Mouse (Mus musculus): ENCODE results near the gene Lbx1.

The Lbx1 gene

GRCm38 (mm10) chr19:45234191-45234770 is 1.3 kb downstream of the Lbx1 start:
- in situ Hi-C loops (cut with MboI; ENCODE audit: unreplicated experiment in 2 of 2), result no loop called here

GRCm38 (mm10) chr19:45233496-45234127 is 2.0 kb downstream of the Lbx1 start:
- in situ Hi-C loops (cut with MboI; ENCODE audit: unreplicated experiment in 2 of 2), result no loop called here

GRCm38 (mm10) chr19:45232443-45233410 is 2.9 kb downstream of the Lbx1 start:
- in situ Hi-C loops (cut with MboI; ENCODE audit: unreplicated experiment in 2 of 2), result no loop called here

DNA sequence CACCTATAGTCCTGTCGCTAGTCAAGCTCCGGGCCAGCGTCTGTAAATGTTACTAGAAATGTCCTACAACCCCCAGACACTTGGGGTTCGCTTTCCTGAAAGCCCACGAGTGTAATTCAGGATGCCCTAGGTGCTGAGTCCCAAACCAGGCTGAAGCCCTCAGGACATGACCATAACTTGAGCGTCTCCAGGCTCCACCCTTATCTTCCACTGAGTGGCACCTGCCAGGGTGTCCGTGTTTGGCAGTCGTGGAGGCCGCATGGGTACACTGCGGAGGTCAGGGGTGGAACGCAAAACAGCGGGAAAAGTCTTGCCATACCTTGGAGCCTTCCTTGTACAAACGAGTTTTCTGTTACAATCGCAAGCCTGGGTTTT is 3.6 kb downstream of the Lbx1 start:
- in situ Hi-C loops (cut with MboI; ENCODE audit: unreplicated experiment in 2 of 2), result no loop called here

DNA sequence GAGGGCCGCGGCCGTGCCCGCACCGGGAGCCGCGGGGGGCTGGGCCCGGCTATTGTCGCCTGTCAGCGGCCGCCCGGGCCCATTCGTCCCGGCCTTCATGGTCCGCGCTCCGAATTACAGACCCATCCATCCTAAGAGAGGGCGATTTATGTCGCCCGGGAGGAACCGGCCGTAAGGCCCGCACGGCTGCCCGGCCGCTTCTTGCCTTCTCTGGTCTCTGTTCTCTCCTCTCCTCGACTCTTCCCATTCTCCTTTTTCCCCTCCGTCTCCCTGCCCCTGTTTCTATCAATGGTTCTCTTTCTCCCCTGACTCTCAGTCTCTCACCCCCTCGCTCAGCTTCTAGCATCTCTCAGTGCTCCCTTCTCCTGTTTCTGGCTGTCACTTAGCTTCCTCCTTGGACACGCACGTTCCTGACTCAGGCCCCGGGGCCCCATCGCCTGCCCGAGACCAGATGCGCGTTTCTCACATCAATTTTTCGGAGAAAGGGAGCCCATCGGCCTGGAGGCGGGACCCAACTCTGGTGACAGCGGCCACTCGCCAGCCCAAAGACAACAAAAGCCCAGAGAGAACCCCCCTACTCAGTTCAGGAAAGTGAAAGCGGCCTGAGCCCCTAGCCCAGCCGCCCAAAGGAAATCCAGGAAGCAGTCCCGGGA is 4.1 kb downstream of the Lbx1 start:
- in situ Hi-C loops (cut with MboI; ENCODE audit: unreplicated experiment in 2 of 2), result no loop called here

GRCm38 (mm10) chr19:45230848-45231382 is 4.7 kb downstream of the Lbx1 start:
- in situ Hi-C loops (cut with MboI; ENCODE audit: unreplicated experiment in 2 of 2), result no loop called here

DNA sequence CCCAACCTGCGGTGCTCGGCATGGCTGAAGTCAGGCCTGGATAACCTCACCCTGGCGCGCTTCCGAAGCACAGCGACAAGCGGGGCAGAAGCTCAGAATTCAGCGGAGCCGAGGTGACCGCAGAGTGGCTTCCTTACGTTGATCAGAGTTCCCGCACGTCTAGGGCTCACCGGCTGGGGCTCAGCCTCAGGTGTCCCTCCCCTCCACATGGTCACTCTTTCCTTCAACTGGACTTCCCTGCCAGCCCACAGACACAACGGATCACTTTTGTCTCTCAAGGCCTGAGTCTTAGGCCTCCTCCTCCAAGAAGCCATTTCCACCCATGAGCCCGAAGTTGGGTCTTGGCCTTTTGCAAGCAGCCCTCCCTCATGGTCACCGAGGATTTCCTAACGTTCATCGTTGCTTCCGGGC is 5.4 kb downstream of the Lbx1 start:
- in situ Hi-C loops (cut with MboI; ENCODE audit: unreplicated experiment in 2 of 2), result no loop called here

- in situ Hi-C loops (cut with MboI; ENCODE audit: unreplicated experiment in 2 of 2), result loop anchor here in 1 of 2 experiments (10.0 kb wide), 1 partner anchor 65 kb away; no protein-coding TSS in a partner anchor
Observed at GRCm38 (mm10) chr19:45229378-45230135, 6.1 kb downstream of the Lbx1 start.

DNA sequence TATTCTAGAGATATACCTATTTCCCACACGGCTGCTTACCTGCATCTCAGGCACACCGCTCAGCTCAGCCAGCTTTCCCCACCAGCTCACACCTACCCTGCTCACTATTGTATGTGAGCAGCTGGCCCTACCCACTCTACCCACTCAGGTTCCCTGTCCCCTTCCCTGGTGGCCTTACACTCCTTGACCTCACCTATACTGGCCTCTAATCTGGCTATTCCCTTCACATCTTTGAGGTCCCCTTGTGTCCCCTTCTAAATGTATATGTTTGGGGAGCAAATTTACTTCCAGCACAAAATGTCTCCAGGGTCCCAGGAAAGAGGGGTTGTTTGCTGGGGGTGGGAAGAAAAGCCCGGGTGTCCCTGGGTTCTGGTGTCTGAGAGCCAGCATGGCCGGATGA is 6.8 kb downstream of the Lbx1 start:
- in situ Hi-C loops (cut with MboI; ENCODE audit: unreplicated experiment in 2 of 2), result loop anchor here in 1 of 2 experiments (10.0 kb wide), 1 partner anchor 66 kb away; no protein-coding TSS in a partner anchor

DNA sequence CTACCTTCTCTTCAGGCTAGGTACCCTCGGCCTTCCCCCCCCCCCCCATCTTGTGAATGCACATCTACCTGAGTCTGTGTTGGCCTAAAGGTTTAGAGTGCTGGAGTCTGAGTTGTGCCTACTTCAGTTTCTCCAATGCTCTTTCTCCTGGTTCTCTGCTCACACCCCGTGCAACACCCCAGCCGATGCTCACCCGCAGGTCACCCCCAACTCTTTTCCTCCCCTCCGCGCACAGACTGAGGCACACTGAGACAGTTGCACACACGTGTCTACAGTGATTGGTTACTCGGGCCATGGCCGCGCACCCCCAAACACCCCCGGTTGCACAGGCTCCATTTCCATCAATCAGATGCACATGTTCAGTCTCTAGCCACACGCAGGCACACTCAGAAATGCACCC is 7.5 kb downstream of the Lbx1 start:
- in situ Hi-C loops (cut with MboI; ENCODE audit: unreplicated experiment in 2 of 2), result loop anchor here in 1 of 2 experiments (10.0 kb wide), 1 partner anchor 67 kb away; no protein-coding TSS in a partner anchor

- in situ Hi-C loops (cut with MboI; ENCODE audit: unreplicated experiment in 2 of 2), result loop anchor here in 1 of 2 experiments (10.0 kb wide), 1 partner anchor 67 kb away; no protein-coding TSS in a partner anchor
Observed at GRCm38 (mm10) chr19:45227671-45228070, 7.9 kb downstream of the Lbx1 start.

GRCm38 (mm10) chr19:45227049-45227448 is 8.6 kb downstream of the Lbx1 start:
- in situ Hi-C loops (cut with MboI; ENCODE audit: unreplicated experiment in 2 of 2), result loop anchor here in 1 of 2 experiments (10.0 kb wide), 1 partner anchor 68 kb away; no protein-coding TSS in a partner anchor

DNA sequence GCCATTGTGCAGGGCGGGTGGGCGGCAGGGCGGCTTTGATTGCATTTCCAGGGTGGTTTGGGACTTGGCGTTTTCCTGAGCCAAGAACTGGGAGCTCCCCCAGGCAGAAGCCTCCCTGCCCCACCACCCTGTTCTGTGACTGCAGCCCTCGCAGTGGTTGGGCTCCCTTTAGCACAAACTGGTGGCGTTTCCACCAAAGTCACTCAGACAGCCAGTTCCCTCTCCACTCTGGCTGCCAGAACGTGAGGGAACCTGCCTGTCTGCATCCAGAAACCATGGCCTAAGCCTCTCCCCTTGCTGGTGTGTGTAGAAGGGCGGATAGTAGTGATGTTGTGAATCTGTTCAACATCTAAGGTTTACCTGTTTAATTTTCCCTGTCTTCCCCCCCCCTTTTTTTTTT is 9.4 kb downstream of the Lbx1 start:
- in situ Hi-C loops (cut with MboI; ENCODE audit: unreplicated experiment in 2 of 2), result loop anchor here in 1 of 2 experiments (10.0 kb wide), 1 partner anchor 69 kb away; no protein-coding TSS in a partner anchor

DNA sequence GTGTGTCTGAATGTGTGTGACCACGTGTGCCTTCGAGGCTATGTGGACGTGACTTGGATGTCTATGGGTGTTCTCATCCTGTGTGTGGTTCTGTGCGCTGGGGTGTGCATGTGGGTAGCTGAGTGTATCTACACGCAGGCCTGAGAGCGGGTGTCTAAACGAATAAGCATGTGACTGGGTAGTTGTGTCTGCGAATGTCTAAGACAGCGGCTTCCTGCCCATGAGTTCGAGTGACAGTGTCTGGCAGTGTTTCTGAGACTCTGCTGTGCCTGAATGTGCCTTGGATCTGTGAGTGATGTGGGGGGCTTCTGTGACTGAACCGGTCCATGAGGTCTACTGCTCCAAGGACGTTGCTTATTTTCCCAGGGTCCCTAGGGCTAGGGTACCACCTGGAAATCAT is 10.5 kb downstream of the Lbx1 start:
- in situ Hi-C loops (cut with MboI; ENCODE audit: unreplicated experiment in 2 of 2), result loop anchor here in 1 of 2 experiments (10.0 kb wide), 1 partner anchor 70 kb away; no protein-coding TSS in a partner anchor

DNA sequence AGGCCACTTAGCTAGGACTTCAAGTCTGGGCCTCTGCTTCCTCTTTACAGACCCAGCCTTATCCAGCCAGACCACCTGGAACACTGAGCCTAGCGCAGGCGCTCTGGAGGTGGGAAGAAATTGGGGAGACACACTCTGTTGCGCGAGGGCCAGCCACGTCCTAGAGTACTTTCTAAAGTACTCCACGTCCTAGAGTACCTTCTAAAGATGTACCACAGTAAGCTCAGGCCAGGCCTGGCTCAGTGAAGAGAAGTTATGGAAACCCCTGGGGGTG is 11.4 kb downstream of the Lbx1 start:
- in situ Hi-C loops (cut with MboI; ENCODE audit: unreplicated experiment in 2 of 2), result loop anchor here (5.0 to 25.0 kb wide), 5 partner anchors 71 to 888 kb away; partner anchors contain the start of genes Npm3 (in 2 of the 2) and Hps6 (in 1 of the 2)

GRCm38 (mm10) chr19:45223413-45224285 is 12.0 kb downstream of the Lbx1 start:
- in situ Hi-C loops (cut with MboI; ENCODE audit: unreplicated experiment in 2 of 2), result loop anchor here (5.0 to 25.0 kb wide), 5 partner anchors 71 to 889 kb away; partner anchors contain the start of genes Npm3 (in 2 of the 2) and Hps6 (in 1 of the 2)

DNA sequence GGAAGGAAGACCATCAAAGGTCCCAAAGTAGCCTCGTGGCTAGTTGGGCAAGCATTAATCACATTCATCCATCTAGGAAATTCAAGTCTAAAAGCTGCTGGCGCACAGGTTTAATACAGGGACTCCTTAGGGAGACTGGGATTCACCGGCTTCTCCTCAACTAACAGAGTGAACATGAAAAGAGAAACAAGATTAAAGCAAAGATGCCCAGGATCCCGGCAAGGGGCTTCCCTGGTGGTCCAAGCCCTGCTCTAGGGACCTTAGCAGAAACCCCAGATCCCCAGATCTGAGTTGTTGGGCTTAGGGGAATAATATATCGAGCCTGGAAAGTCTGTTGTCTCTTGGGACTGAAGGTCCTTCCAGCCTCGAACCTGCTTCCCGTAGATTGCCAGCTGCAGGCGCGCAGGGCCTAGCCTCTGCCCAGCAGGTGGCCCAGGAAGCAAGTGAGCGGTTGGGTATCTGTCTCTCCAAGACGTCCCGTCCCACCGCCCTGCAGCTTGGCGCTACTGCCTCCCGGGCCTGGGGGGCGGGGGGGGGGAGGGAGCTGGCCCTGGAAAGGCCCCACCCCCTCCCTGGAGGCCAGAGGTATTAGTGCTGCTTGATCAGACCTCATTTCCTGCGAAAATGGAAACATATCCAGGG is 13.3 kb downstream of the Lbx1 start:
- in situ Hi-C loops (cut with MboI; ENCODE audit: unreplicated experiment in 2 of 2), result loop anchor here (5.0 to 25.0 kb wide), 5 partner anchors 73 to 890 kb away; partner anchors contain the start of genes Npm3 (in 2 of the 2) and Hps6 (in 1 of the 2)

DNA sequence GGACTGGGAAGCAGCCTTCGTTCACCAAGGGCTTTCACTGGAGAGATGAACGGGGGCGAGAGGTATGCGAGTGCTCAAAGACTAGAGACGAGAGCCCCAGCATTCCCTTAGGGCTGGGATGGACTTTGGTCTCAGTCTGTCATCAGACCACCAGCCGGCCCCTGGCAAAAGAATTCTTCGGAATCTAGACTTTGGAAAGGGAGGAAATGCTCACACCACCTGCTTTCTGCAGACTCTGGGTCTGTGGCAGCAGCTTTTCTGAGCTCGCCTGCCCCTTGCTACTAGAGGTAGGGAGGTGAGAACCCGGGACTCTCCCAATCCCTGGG is 14.2 kb downstream of the Lbx1 start:
- in situ Hi-C loops (cut with MboI; ENCODE audit: unreplicated experiment in 2 of 2), result loop anchor here (5.0 to 25.0 kb wide), 5 partner anchors 73 to 891 kb away; partner anchors contain the start of genes Npm3 (in 2 of the 2) and Hps6 (in 1 of the 2)

All from v-Abl transformed pro-B cells (cell line).